Mouse (Mus musculus) myocyte (in vitro differentiated cells): Measurements from ENCODE around the gene Gm20695. TPM values are rescaled to one million over a fixed set of nuclear protein-coding genes. Genes with fewer than 3 reads are reported as not detected.

Experiments used
- H3K27me3 ChIP-seq: one replicate; pipeline ENCODE4 v1.6.1; 2011; ENCODE audit not compliant: control insufficient read depth, insufficient read depth, insufficient read length
- H3K36me3 ChIP-seq: one replicate; pipeline ENCODE4 v1.6.1; 2011; ENCODE audit not compliant: control insufficient read depth, insufficient read depth
- H3K4me2 ChIP-seq: one replicate; pipeline ENCODE4 v1.6.1; 2011; ENCODE audit warnings: low read depth, control low read depth
- H3K4me3 ChIP-seq: one replicate; pipeline ENCODE4 v1.5.1; 2011; ENCODE audit warnings: mild to moderate bottlenecking, control low read depth, moderate library complexity
- H3K79me2 ChIP-seq: one replicate; pipeline ENCODE4 v1.6.1; 2011; ENCODE audit not compliant: control insufficient read depth, insufficient read depth
- H3ac ChIP-seq: one replicate; pipeline ENCODE4 v1.6.1; 2011; ENCODE audit not compliant: control insufficient read depth, insufficient read length
- CEBPB ChIP-seq: IDR thresholded peaks from 2 replicates; pipeline ENCODE4 v1.6.1; 2011; ENCODE audit warnings: mild to moderate bottlenecking, moderate library complexity; ENCODE audit not compliant: poor library complexity, insufficient read depth, severe bottlenecking
- E2F4 ChIP-seq: IDR thresholded peaks from one replicate; pipeline ENCODE4 v1.6.1; 2011; ENCODE audit warnings: mild to moderate bottlenecking, control low read depth, moderate library complexity; ENCODE audit not compliant: insufficient read depth
- MAX ChIP-seq: IDR thresholded peaks from one replicate; pipeline ENCODE4 v1.6.1; 2011; ENCODE audit warnings: low read depth, mild to moderate bottlenecking, control low read depth
- MYOD1 ChIP-seq, 3 experiments: IDR thresholded peaks; one replicate each; pipeline ENCODE4 v1.6.1; 2011; ENCODE audit warnings: control low read depth in 2 of 3, low read depth in 2 of 3, mild to moderate bottlenecking in 2 of 3, moderate library complexity in 1 of 3; ENCODE audit not compliant: insufficient read length in 2 of 3, control insufficient read depth in 1 of 3
- MYOG ChIP-seq, 3 experiments: IDR thresholded peaks; one replicate each; pipeline ENCODE4 v1.6.1; 2011; ENCODE audit warnings: control low read depth in 2 of 3, low read depth in 2 of 3, mild to moderate bottlenecking in 2 of 3; ENCODE audit not compliant: insufficient read length in 2 of 3, control insufficient read depth in 1 of 3, insufficient read depth in 1 of 3
- POLR2A ChIP-seq: IDR thresholded peaks from one replicate; pipeline ENCODE4 v1.6.1; 2011; ENCODE audit warnings: low read depth, mild to moderate bottlenecking, control low read depth, moderate library complexity; ENCODE audit not compliant: insufficient read length
- POLR2AphosphoS2 ChIP-seq: IDR thresholded peaks from one replicate; pipeline ENCODE4 v1.6.1; 2011; ENCODE audit warnings: low read depth, control low read depth; ENCODE audit not compliant: insufficient read length
- REST ChIP-seq: IDR thresholded peaks from one replicate; pipeline ENCODE4 v1.6.1; 2011; ENCODE audit warnings: mild to moderate bottlenecking, control low read depth, moderate library complexity; ENCODE audit not compliant: insufficient read depth, insufficient read length
- SRF ChIP-seq: IDR thresholded peaks from one replicate; pipeline ENCODE4 v1.6.1; 2011; ENCODE audit warnings: low read depth; ENCODE audit not compliant: control insufficient read depth, insufficient read length
- TCF12 ChIP-seq: IDR thresholded peaks from one replicate; pipeline ENCODE4 v1.6.1; 2011; ENCODE audit warnings: mild to moderate bottlenecking, control low read depth; ENCODE audit not compliant: poor library complexity, insufficient read depth, severe bottlenecking
- TCF3 ChIP-seq: IDR thresholded peaks from one replicate; pipeline ENCODE4 v1.6.1; 2011; ENCODE audit warnings: low read depth, control low read depth; ENCODE audit not compliant: insufficient read length
- USF1 ChIP-seq: IDR thresholded peaks from one replicate; pipeline ENCODE4 v1.6.1; 2011; ENCODE audit warnings: low read depth, mild to moderate bottlenecking, control low read depth, moderate library complexity
- polyA plus RNA-seq: library from polyadenylated mRNA; unstranded; fragments of >200 nt; fragmentation: generic; extraction: Trizol; gene quantifications from one replicate; pipeline ENCODE4 v1.2.1, GENCODE M21; 2012; ENCODE audit warnings: missing spikeins

Gene Gm20695
- polyA plus RNA-seq, 1 experiment = 0.18 TPM

DNA sequence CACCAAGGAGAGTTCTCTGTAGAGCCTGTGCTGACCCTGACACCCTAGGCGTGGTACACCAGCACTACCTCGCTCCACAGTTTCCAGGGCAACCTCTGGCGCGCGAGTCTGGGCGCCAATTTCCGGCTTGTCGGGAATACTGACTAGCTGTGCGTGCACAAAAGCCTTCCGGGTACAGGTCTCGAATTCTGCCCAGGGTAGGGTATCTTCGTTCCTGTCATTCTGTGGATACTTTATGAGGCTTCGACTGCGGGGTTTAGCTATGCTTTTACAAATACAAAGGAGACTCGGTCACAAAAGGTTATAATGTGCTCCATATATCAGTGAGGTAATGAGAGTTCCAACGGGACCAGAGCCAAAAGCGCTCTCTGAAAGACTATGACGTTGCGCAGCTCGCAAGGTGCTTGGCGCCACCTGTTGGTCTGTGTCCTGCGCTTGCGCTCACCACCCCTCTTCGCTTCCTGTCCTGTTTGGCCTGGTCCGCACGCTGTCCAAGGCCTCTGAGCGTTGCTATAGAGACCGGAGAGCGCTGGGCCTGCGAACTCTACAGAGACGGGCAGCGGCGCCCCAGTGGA lies 24.2 kb downstream of the Gm20695 start, which contains the start of the genes 1700037C18Rik and Cluap1:
Gene 1700037C18Rik (minus strand): TSS at position 153 of the 575 bp plus-strand sequence.
Gene Cluap1 (plus strand): TSS at position 265 of the 575 bp plus-strand sequence.
- Histone ChIP-seq H3K79me2 (peaks cover 8% of the 10 kb centered on the region), H3K36me3 (peaks cover 7% of the 10 kb centered on the region), H3K4me3 (peak within 1 kb of the TSS; percentile 61), H3ac (peak within 1 kb of the TSS; percentile 5), H3K27me3 (no peaks in the 10 kb centered on the region), H3K4me2 (peak within 1 kb of the TSS; percentile 83)
- TF ChIP-seq POLR2A (peak; percentile 74), MAX (no peak), MYOG (IDR thresholded peaks at IDR 0.05; ENCODE audit: control insufficient read depth in 1 of 3, insufficient read depth in 1 of 3, insufficient read length in 2 of 3, low read depth in 2 of 3) (peak in 2 of 3 experiments; percentile 48 to 75), TCF12 (no peak), MYOD1 (IDR thresholded peaks at IDR 0.05; ENCODE audit: control insufficient read depth in 1 of 3, insufficient read length in 2 of 3, low read depth in 2 of 3) (peak in 2 of 3 experiments; percentile 70 to 80), TCF3 (no peak), CEBPB (no peak), USF1 (no peak), E2F4 (no peak), SRF (peak; percentile 9), REST (no peak), POLR2AphosphoS2 (peak; percentile 72)

DNA sequence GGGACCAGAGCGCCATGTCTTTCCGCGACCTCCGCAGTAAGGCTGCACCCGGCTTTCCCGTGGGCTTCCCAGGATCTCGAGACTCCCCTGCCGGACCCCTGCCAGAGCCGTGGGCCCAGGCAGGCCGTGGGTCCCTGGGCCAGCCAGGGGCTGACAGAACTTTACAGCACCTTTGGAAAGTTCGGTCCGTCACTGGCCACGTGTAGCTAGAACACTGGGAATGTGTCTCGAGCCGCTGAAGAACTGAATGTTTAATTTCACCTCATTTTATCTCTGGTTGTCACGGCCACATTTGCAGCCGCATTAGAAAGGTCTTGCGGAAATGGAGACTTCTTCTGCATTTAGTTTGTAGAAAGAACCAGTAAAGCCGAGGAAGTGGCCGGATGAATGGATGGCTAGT lies 24.7 kb downstream of the Gm20695 start:
- peaks cover 8% of the 10 kb centered on the region for H3K79me2 ChIP-seq
- H3K4me2 ChIP-seq = peak overlapping the region; percentile 83
- no peaks in the 10 kb centered on the region for H3K27me3 ChIP-seq
- peak overlapping the region; percentile 5 for H3ac ChIP-seq
- TF ChIP-seq MAX (no peak), REST (no peak), MYOD1 (IDR thresholded peaks at IDR 0.05; ENCODE audit: control insufficient read depth in 1 of 3, insufficient read length in 2 of 3, low read depth in 2 of 3) (no peak), TCF3 (no peak), SRF (no peak), MYOG (IDR thresholded peaks at IDR 0.05; ENCODE audit: control insufficient read depth in 1 of 3, insufficient read depth in 1 of 3, insufficient read length in 2 of 3, low read depth in 2 of 3) (no peak), POLR2A (no peak), CEBPB (no peak), USF1 (no peak), E2F4 (no peak)
- H3K36me3 ChIP-seq = peaks cover 8% of the 10 kb centered on the region
- peak overlapping the region; percentile 61 for H3K4me3 ChIP-seq

- peaks cover 19% of the 10 kb centered on the region for H3K36me3 ChIP-seq
Measured at GRCm38 (mm10) chr16:3920756-3921155, 36.3 kb downstream of the Gm20695 start.

DNA sequence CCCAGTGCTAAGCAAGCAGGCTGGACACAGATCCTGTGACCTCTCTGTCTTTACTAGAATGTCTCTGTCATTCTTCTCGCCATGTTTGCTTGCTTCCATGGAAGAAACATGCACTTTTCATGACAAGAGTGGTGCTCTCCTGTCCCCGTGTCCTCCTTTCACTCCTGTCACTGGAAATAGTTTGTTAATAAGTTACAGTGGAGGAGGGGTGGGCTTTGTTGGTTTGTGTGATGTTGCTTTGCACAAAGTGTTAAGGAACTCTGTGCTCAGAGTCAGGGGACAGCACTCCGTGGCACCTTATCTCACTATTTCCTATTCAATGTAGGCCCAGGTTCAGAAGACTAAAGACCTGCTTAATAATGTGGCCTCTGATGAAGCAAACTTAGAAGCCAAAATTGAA lies 39.1 kb downstream of the Gm20695 start:
- TF ChIP-seq USF1 (no peak), CEBPB (no peak), E2F4 (no peak), TCF12 (no peak), MAX (no peak), MYOG (IDR thresholded peaks at IDR 0.05; ENCODE audit: control insufficient read depth in 1 of 3, insufficient read depth in 1 of 3, insufficient read length in 2 of 3, low read depth in 2 of 3) (no peak), TCF3 (no peak), REST (no peak), MYOD1 (IDR thresholded peaks at IDR 0.05; ENCODE audit: control insufficient read depth in 1 of 3, insufficient read length in 2 of 3, low read depth in 2 of 3) (no peak), POLR2AphosphoS2 (no peak), POLR2A (no peak), SRF (no peak)
- Histone ChIP-seq H3K27me3 (no peaks in the 10 kb centered on the region), H3ac (no peak overlapping the region), H3K79me2 (no peaks in the 10 kb centered on the region), H3K4me3 (no peak overlapping the region), H3K4me2 (no peak overlapping the region), H3K36me3 (peaks cover 19% of the 10 kb centered on the region)

More at GRCm38 (mm10) chr16:3920756-3921155, 36.3 kb downstream of the Gm20695 start:
- Histone ChIP-seq H3K27me3 (no peaks in the 10 kb centered on the region), H3K4me3 (no peak overlapping the region), H3K79me2 (no peaks in the 10 kb centered on the region), H3K4me2 (no peak overlapping the region), H3ac (no peak overlapping the region)
- TF ChIP-seq MAX (no peak), USF1 (no peak), CEBPB (no peak), REST (no peak), TCF12 (no peak), SRF (no peak), MYOD1 (IDR thresholded peaks at IDR 0.05; ENCODE audit: control insufficient read depth in 1 of 3, insufficient read length in 2 of 3, low read depth in 2 of 3) (no peak), MYOG (IDR thresholded peaks at IDR 0.05; ENCODE audit: control insufficient read depth in 1 of 3, insufficient read depth in 1 of 3, insufficient read length in 2 of 3, low read depth in 2 of 3) (no peak), TCF3 (no peak), E2F4 (no peak), POLR2AphosphoS2 (no peak), POLR2A (no peak)

DNA sequence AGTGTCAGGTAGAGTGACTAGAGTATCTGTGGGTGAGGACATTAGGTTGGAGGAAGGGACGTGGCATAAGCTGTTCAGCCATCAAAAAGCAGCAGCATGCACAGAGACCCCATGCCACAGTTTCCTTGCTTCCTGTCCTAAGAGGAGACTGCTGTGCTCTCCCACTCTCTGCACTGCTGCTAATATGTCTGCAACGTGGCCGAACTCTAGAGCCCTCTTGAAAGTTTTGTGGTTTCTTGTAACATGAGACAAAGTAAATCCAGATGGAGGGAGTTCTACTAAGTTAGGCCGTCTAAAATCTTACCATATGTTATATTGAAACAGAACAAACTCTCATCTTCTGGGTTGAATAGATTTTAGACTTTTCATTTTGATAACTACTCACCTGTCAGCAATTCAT lies 39.5 kb downstream of the Gm20695 start:
- Histone ChIP-seq H3ac (no peak overlapping the region), H3K36me3 (peaks cover 19% of the 10 kb centered on the region), H3K79me2 (no peaks in the 10 kb centered on the region), H3K4me2 (no peak overlapping the region), H3K4me3 (no peak overlapping the region), H3K27me3 (no peaks in the 10 kb centered on the region)
- TF ChIP-seq MYOD1 (IDR thresholded peaks at IDR 0.05; ENCODE audit: control insufficient read depth in 1 of 3, insufficient read length in 2 of 3, low read depth in 2 of 3) (no peak), E2F4 (no peak), CEBPB (no peak), MYOG (IDR thresholded peaks at IDR 0.05; ENCODE audit: control insufficient read depth in 1 of 3, insufficient read depth in 1 of 3, insufficient read length in 2 of 3, low read depth in 2 of 3) (no peak), REST (no peak), TCF12 (no peak), SRF (no peak), USF1 (no peak), POLR2AphosphoS2 (no peak), POLR2A (no peak), TCF3 (no peak), MAX (no peak)
